Mouse (Mus musculus): Measurements from ENCODE around the gene Gucy2e. TPM values are rescaled to one million over a fixed set of nuclear protein-coding genes. Genes with fewer than 3 reads are reported as not detected.
A peak's percentile ranks its signal among the peaks of the same experiment; 100 is the strongest.

Gucy2e gene
- polyA plus RNA-seq, 1 experiment from 2014 or later, result 0.07 TPM

DNA sequence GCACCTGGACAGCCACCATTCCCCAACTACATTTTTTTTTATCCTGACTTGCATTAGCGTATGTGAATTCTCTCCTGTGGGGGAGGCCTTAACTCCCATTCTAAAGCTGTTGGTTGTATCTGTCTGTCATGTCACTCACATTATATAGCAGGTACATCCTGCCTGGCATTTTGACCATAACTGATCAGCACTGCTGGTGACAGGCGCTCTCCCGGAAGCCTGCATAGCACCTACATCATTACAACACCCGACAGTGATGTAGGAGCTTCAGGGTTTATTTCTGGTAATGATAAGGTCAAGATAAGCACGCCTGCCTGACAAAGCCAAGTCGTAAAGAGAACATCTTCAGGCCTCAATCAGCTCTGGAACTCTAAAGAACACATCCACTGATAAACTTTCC, 36.6 kb downstream of the Gucy2e start:
- ATAC-seq (ENCODE audit: borderline replicate concordance, extremely low read depth, low FRiP score, low TSS enrichment), result no peak
- Histone ChIP-seq H3K36me3 (no peaks in the 10 kb centered on the region), H3K4me2 (no peak overlapping the region), H3K27ac (no peak overlapping the region), H3K9me3 (no peaks in the 10 kb centered on the region), H3K9ac (no peak overlapping the region), H3K27me3 (peaks cover 30% of the 10 kb centered on the region), H3K4me3 (no peak overlapping the region), H3K4me1 (peaks cover 7% of the 10 kb centered on the region)
- WGBS, result 38% methylated on average over 6 of the region's 6 CpGs

- Histone ChIP-seq H3K9me3 (no peaks in the 10 kb centered on the region), H3K27me3 (peaks cover 30% of the 10 kb centered on the region), H3K4me3 (no peak overlapping the region), H3K36me3 (no peaks in the 10 kb centered on the region), H3K4me2 (no peak overlapping the region), H3K4me1 (peaks cover 7% of the 10 kb centered on the region), H3K9ac (no peak overlapping the region), H3K27ac (no peak overlapping the region)
- WGBS, result 90% methylated on average over 1 of the region's 1 CpGs
- no peak for ATAC-seq (ENCODE audit: borderline replicate concordance, extremely low read depth, low FRiP score, low TSS enrichment)
These were observed 37.6 kb downstream of the Gucy2e start for GRCm38 (mm10) chr11:69199251-69199650.

DNA sequence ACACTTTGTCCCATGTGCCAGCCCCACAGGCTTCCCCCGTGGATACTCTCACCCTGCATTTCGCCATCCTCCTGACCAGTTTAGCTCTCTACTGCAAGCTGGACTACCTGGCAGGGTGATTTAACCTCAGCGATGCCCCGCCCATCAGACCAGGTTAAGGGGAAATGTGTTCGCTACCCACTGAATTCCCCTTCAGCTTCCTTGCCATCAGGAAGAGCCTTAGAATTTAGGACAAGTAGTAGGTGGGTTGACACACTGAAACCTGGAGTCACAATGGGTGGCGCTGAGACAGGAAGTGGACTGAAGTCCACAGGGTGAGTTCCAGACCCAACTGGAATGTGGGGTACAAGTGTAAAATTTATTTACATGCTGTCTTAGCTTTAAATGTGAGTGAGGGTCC, 39.1 kb downstream of the Gucy2e start, which contains the start of gene Alox8:
Gene Alox8, minus strand, starts transcription at position 101 of the 400 bp plus-strand sequence.
- Histone ChIP-seq H3K27ac (no peak within 1 kb of the TSS), H3K9ac (no peak within 1 kb of the TSS), H3K9me3 (no peaks in the 10 kb centered on the region), H3K4me2 (peak within 1 kb of the TSS; percentile 55), H3K36me3 (no peaks in the 10 kb centered on the region), H3K27me3 (peaks cover 30% of the 10 kb centered on the region), H3K4me3 (peak within 1 kb of the TSS; percentile 21), H3K4me1 (peaks cover 7% of the 10 kb centered on the region)
- 28% methylated on average over 6 of the region's 6 CpGs for WGBS
- ATAC-seq (ENCODE audit: borderline replicate concordance, extremely low read depth, low FRiP score, low TSS enrichment), result no peak

GRCm38 (mm10) chr11:69197194-69197593, 39.6 kb downstream of the Gucy2e start:
- peaks cover 7% of the 10 kb centered on the region for H3K4me1 ChIP-seq
- no peaks in the 10 kb centered on the region for H3K9me3 ChIP-seq
- peaks cover 30% of the 10 kb centered on the region for H3K27me3 ChIP-seq
- ATAC-seq (ENCODE audit: borderline replicate concordance, extremely low read depth, low FRiP score, low TSS enrichment), result no peak
- H3K4me3 ChIP-seq, result peak overlapping the region; percentile 21
- no peak overlapping the region for H3K27ac ChIP-seq
- H3K9ac ChIP-seq, result no peak overlapping the region
- no peaks in the 10 kb centered on the region for H3K36me3 ChIP-seq
- peak overlapping the region; percentile 55 for H3K4me2 ChIP-seq
- 2% methylated on average over 14 of the region's 14 CpGs for WGBS

- no peaks in the 10 kb centered on the region for H3K36me3 ChIP-seq
- no peak overlapping the region for H3K27ac ChIP-seq
- no peak for ATAC-seq (ENCODE audit: borderline replicate concordance, extremely low read depth, low FRiP score, low TSS enrichment)
- H3K4me1 ChIP-seq, result peaks cover 7% of the 10 kb centered on the region
- no peak overlapping the region for H3K9ac ChIP-seq
- peaks cover 30% of the 10 kb centered on the region for H3K27me3 ChIP-seq
- H3K4me2 ChIP-seq, result peak overlapping the region; percentile 55
- WGBS, result 4% methylated on average over 5 of the region's 5 CpGs
- H3K9me3 ChIP-seq, result no peaks in the 10 kb centered on the region
- H3K4me3 ChIP-seq, result no peak overlapping the region
These were observed 40.1 kb downstream of the Gucy2e start for GRCm38 (mm10) chr11:69196766-69197165.

DNA sequence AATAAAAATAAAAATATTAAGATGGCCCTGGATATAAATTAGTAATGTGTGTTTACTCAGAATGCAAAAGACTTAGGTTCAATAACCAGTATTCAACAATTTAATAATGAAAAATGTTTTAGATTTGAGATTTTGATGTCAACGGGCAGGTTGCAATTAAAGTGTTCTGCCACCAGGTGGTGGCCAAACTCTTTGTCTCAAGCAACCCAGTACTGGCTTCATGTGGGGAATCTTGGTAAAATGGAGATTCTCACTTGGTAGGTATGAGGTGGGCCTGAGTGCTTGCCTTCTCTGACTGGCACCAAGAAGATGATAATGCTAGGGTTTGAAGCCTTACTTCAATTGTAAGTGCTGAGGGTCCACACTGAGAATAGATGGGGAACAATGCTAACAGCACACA, 44.0 kb downstream of the Gucy2e start:
- Histone ChIP-seq H3K27ac (no peak overlapping the region), H3K9me3 (no peaks in the 10 kb centered on the region), H3K4me3 (no peak overlapping the region), H3K4me1 (peaks cover 7% of the 10 kb centered on the region), H3K36me3 (no peaks in the 10 kb centered on the region), H3K9ac (no peak overlapping the region), H3K27me3 (peaks cover 21% of the 10 kb centered on the region), H3K4me2 (no peak overlapping the region)
- ATAC-seq (ENCODE audit: borderline replicate concordance, extremely low read depth, low FRiP score, low TSS enrichment), result no peak
- 0% methylated on average over 1 of the region's 1 CpGs for WGBS

DNA sequence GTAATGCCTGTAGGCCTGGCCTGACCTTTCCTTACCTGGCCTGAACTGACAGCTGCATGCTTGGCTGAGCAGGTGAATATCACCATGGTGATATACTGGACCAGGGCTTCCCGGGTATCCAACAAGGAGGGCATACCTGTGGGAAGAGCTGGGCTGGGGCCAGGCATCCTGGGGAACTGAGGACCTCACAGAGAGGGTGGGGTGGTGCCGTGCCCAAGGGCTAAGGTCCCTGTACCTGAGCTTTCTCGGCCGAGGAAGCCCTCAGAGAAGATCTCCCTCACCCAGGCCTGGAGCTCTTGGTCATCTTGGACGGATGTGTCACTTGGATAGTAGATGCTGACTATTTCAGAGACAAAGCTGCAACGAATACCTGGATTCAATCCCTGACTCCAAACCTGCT, 50.9 kb downstream of the Gucy2e start:
- H3K27ac ChIP-seq, result no peak overlapping the region
- ATAC-seq (ENCODE audit: borderline replicate concordance, extremely low read depth, low FRiP score, low TSS enrichment), result no peak
- H3K9ac ChIP-seq, result no peak overlapping the region
- no peaks in the 10 kb centered on the region for H3K27me3 ChIP-seq
- 74% methylated on average over 6 of the region's 6 CpGs for WGBS
- no peaks in the 10 kb centered on the region for H3K9me3 ChIP-seq
- H3K4me3 ChIP-seq, result no peak overlapping the region
- no peaks in the 10 kb centered on the region for H3K36me3 ChIP-seq
- no peaks in the 10 kb centered on the region for H3K4me1 ChIP-seq
- H3K4me2 ChIP-seq, result no peak overlapping the region

GRCm38 (mm10) chr11:69185031-69185430, 51.8 kb downstream of the Gucy2e start:
- Histone ChIP-seq H3K27ac (no peak overlapping the region), H3K36me3 (no peaks in the 10 kb centered on the region), H3K4me1 (no peaks in the 10 kb centered on the region), H3K9me3 (no peaks in the 10 kb centered on the region), H3K9ac (no peak overlapping the region), H3K27me3 (no peaks in the 10 kb centered on the region), H3K4me2 (no peak overlapping the region), H3K4me3 (no peak overlapping the region)
- 79% methylated on average over 5 of the region's 5 CpGs for WGBS
- no peak for ATAC-seq (ENCODE audit: borderline replicate concordance, extremely low read depth, low FRiP score, low TSS enrichment)

GRCm38 (mm10) chr11:69180120-69180519, 56.7 kb downstream of the Gucy2e start:
- 67% methylated on average over 4 of the region's 4 CpGs for WGBS
- no peak overlapping the region for H3K4me2 ChIP-seq
- H3K27me3 ChIP-seq, result no peaks in the 10 kb centered on the region
- H3K9me3 ChIP-seq, result no peaks in the 10 kb centered on the region
- no peak for ATAC-seq (ENCODE audit: borderline replicate concordance, extremely low read depth, low FRiP score, low TSS enrichment)
- H3K9ac ChIP-seq, result no peak overlapping the region
- no peaks in the 10 kb centered on the region for H3K4me1 ChIP-seq
- H3K36me3 ChIP-seq, result no peaks in the 10 kb centered on the region
- no peak overlapping the region for H3K4me3 ChIP-seq
- H3K27ac ChIP-seq, result no peak overlapping the region

GRCm38 (mm10) chr11:69179512-69179911, 57.3 kb downstream of the Gucy2e start:
- no peaks in the 10 kb centered on the region for H3K9me3 ChIP-seq
- no peak overlapping the region for H3K27ac ChIP-seq
- H3K4me3 ChIP-seq, result no peak overlapping the region
- H3K4me1 ChIP-seq, result no peaks in the 10 kb centered on the region
- no peak for ATAC-seq (ENCODE audit: borderline replicate concordance, extremely low read depth, low FRiP score, low TSS enrichment)
- no peak overlapping the region for H3K9ac ChIP-seq
- H3K27me3 ChIP-seq, result no peaks in the 10 kb centered on the region
- 29% methylated on average over 3 of the region's 3 CpGs for WGBS
- no peak overlapping the region for H3K4me2 ChIP-seq
- no peaks in the 10 kb centered on the region for H3K36me3 ChIP-seq

DNA sequence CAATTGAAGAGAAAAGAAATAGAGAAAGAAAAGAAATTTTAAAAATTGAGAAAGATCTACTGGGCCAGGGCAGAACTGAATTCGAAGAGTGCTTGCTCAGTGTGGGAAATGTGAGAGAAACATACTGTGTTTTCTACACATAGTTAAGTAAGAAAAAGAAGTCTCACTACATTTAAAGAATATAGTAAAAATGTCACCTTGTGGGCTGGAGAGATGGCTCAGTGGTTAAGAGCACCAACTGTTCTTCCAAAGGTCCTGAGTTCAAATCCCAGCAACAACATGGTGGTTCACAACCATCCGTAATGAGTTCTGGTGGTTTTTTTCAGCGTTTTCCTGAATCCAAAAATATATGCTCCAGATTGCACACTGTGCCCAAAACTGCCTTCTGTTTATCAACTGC, 58.3 kb downstream of the Gucy2e start:
- WGBS, result 82% methylated on average over 3 of the region's 3 CpGs

DNA sequence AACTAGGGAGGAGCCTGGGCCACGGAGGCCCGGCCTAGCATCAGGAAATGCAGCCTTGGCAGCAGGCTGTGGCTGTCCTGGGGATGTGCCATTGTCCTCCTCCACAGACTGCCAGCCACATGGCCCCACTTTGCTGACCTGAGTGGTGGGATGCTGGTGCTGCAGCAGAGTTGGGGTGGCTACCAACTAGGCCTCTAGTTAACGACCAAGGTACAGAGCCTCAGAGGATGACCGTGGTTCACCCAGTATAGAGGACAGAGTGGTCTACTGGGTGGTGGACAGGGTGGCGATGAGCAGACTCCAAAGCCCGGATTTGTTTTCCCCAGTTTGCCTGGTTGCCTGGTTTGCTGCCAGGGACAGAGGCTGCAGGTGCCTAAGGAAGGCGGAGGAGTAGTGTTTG, 62.1 kb downstream of the Gucy2e start:
- no peaks in the 10 kb centered on the region for H3K4me1 ChIP-seq
- no peak overlapping the region for H3K27ac ChIP-seq
- WGBS, result 85% methylated on average over 7 of the region's 7 CpGs
- H3K9me3 ChIP-seq, result no peaks in the 10 kb centered on the region
- H3K4me2 ChIP-seq, result no peak overlapping the region
- no peak overlapping the region for H3K9ac ChIP-seq
- ATAC-seq (ENCODE audit: borderline replicate concordance, extremely low read depth, low FRiP score, low TSS enrichment), result no peak; the same call in 1 of the 2 replicates
- no peaks in the 10 kb centered on the region for H3K27me3 ChIP-seq
- H3K36me3 ChIP-seq, result no peaks in the 10 kb centered on the region
- H3K4me3 ChIP-seq, result no peak overlapping the region

More for the DNA sequence above, 58.3 kb downstream of the Gucy2e start:
- no peaks in the 10 kb centered on the region for H3K9me3 ChIP-seq
- H3K4me1 ChIP-seq, result no peaks in the 10 kb centered on the region
- no peak overlapping the region for H3K4me3 ChIP-seq
- H3K36me3 ChIP-seq, result no peaks in the 10 kb centered on the region
- ATAC-seq (ENCODE audit: borderline replicate concordance, extremely low read depth, low FRiP score, low TSS enrichment), result no peak
- H3K27me3 ChIP-seq, result no peaks in the 10 kb centered on the region
- H3K27ac ChIP-seq, result no peak overlapping the region
- H3K4me2 ChIP-seq, result no peak overlapping the region
- H3K9ac ChIP-seq, result no peak overlapping the region

GRCm38 (mm10) chr11:69172606-69173005, 64.2 kb downstream of the Gucy2e start:
- H3K4me2 ChIP-seq, result no peak overlapping the region

More at GRCm38 (mm10) chr11:69172606-69173005, 64.2 kb downstream of the Gucy2e start:
- no peaks in the 10 kb centered on the region for H3K36me3 ChIP-seq
- H3K27me3 ChIP-seq, result no peaks in the 10 kb centered on the region
- H3K4me3 ChIP-seq, result no peak overlapping the region
- no peak for ATAC-seq (ENCODE audit: borderline replicate concordance, extremely low read depth, low FRiP score, low TSS enrichment)
- WGBS, result 70% methylated on average over 2 of the region's 2 CpGs
- no peaks in the 10 kb centered on the region for H3K4me1 ChIP-seq
- H3K27ac ChIP-seq, result no peak overlapping the region
- no peak overlapping the region for H3K9ac ChIP-seq
- H3K9me3 ChIP-seq, result no peaks in the 10 kb centered on the region
